Mouse (Mus musculus) neural tube, embryonic 12.5 days (tissue): Measurements from ENCODE around the gene Dolk. TPM values are rescaled to one million over a fixed set of nuclear protein-coding genes. Genes with fewer than 3 reads are reported as not detected.

Experiments
- ATAC-seq: fragments of 200-750 bp; cut with Nextera tagmentation; 2 replicates; pipeline ENCODE4 v1.8.0; 2017; ENCODE audit warnings: low read depth, mild to moderate bottlenecking, moderate TSS enrichment, moderate library complexity; ENCODE audit not compliant: low FRiP score
- H3K27ac ChIP-seq: fragments of 300-500 bp; sonication (generic); 2 replicates; pipeline ENCODE4 v1.5.1; 2016
- H3K27me3 ChIP-seq: fragments of 300-500 bp; sonication (generic); replicated peaks from 2 replicates; pipeline ENCODE4 v1.6.1; 2016; ENCODE audit warnings: mild to moderate bottlenecking
- H3K36me3 ChIP-seq: fragments of 300-500 bp; sonication (generic); 2 replicates; pipeline ENCODE4 v1.6.1; 2016; ENCODE audit warnings: mild to moderate bottlenecking
- H3K4me1 ChIP-seq: fragments of 300-500 bp; sonication (generic); 2 replicates; pipeline ENCODE4 v1.6.1; 2016
- H3K4me2 ChIP-seq: fragments of 300-500 bp; sonication (generic); replicated peaks from 2 replicates; pipeline ENCODE4 v1.6.1; 2016; ENCODE audit warnings: mild to moderate bottlenecking
- H3K4me3 ChIP-seq: fragments of 300-500 bp; sonication (generic); 2 replicates; pipeline ENCODE4 v1.5.1; 2016
- H3K9ac ChIP-seq: fragments of 300-500 bp; sonication (generic); 2 replicates; pipeline ENCODE4 v1.6.1; 2016; ENCODE audit warnings: mild to moderate bottlenecking
- H3K9me3 ChIP-seq: fragments of 300-500 bp; sonication (generic); 2 replicates; pipeline ENCODE4 v1.6.1; 2016; ENCODE audit warnings: mild to moderate bottlenecking
- WGBS: fragments of 180-500 bp; shearing (Covaris S2); methylation state at CpG from one replicate; pipeline ENCODE4 v1.1.7; 2016; 5-methylcytosine and 5-hydroxymethylcytosine counted together
- polyA plus RNA-seq: library from polyadenylated mRNA; unstranded; fragments of >200 nt; fragmentation: Nextera tagmentation; extraction: Ambion mirVana; gene quantifications from 2 replicates; pipeline ENCODE4 v1.2.1, GENCODE M21; 2016

The Dolk gene
- polyA plus RNA-seq, 1 experiment from 2014 or later = 28.8 TPM

GRCm38 (mm10) chr2:30265767-30266253 lies 20.3 kb downstream of the Dolk start, which contains the start of gene Phyhd1:
Phyhd1 (plus strand) TSS chr2:30266203.
- Histone ChIP-seq H3K4me1 (peaks cover 12% of the 10 kb centered on the region), H3K4me3 (no peak within 1 kb of the TSS), H3K9me3 (no peaks in the 10 kb centered on the region), H3K36me3 (peaks cover 40% of the 10 kb centered on the region), H3K4me2 (no peak within 1 kb of the TSS), H3K27ac (0 out of 2 replicates have a peak within 1 kb of the TSS, but pooled peaks have one; percentile 42), H3K27me3 (no peaks in the 10 kb centered on the region), H3K9ac (no peak within 1 kb of the TSS)
- no peak for ATAC-seq
- WGBS = 49% methylated on average over 5 of the region's 5 CpGs

DNA sequence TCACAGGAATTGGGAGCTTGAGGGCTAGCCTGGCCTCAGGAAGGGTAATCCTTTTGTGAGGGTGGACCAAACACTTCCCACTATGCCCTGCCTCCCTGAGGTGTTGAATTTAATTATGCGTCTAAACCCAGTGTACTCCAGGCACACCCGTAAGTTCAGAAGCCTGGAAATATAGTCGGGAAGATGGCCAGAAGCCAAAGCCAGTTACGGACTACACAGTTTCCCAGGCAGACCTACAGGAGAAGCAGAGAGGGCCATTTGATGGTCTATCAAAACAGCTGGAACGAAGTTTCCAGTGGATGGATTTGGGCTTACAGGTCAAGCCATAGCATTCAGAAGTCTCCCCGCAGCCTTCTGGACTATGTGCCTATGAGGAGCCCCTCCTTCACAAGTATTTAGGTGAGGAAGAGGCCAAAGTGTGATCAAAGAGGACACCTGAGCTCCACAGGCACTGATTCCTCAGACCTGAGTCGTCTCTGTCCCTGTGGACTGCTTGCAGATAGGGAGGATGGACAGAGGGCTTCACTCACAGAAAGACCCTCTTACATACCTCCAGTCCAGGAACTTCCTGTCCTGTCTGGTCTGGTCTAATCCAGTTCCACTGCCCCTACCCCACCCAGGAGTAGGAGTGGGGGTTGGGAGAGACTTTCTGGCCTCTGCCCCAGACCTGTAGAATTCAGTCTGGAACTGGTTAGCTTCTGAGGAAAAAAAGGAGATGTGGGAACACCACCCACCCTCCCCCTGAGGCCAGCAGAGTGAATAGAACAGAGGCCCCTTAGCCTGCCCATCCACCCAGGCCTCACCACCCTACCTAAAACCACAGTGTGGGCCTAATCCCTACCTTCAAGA lies 21.2 kb downstream of the Dolk start:
- Histone ChIP-seq H3K4me3 (no peak overlapping the region), H3K36me3 (peaks cover 48% of the 10 kb centered on the region), H3K9me3 (no peaks in the 10 kb centered on the region), H3K4me2 (no peak overlapping the region), H3K27ac (no peak overlapping the region), H3K4me1 (peaks cover 12% of the 10 kb centered on the region), H3K9ac (no peak overlapping the region), H3K27me3 (no peaks in the 10 kb centered on the region)
- 87% methylated on average over 7 of the region's 7 CpGs for WGBS
- no peak for ATAC-seq

DNA sequence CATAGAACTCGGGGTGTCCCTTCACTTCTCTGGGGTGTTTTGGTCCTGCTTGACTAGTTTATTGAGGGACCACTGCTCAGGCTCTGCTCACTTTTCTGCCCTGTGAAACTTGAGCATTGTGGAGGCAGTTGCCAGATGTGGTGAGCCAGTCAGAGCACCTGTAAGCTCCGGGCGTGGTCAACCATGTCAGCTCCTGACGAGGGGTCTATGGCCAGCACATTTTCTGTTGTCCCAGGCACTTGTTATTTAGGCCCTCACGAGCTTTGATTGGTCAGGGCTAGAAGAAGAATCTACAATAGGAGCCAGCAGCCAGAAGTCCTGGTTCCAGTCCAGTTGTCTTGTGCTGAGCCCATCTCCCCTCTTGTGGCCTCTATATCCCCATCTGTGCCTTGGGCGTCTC lies 22.3 kb downstream of the Dolk start:
- Histone ChIP-seq H3K4me1 (peaks cover 12% of the 10 kb centered on the region), H3K36me3 (peaks cover 59% of the 10 kb centered on the region)

GRCm38 (mm10) chr2:30262840-30263441 lies 23.2 kb downstream of the Dolk start:
- H3K36me3 ChIP-seq = peaks cover 68% of the 10 kb centered on the region
- no peak for ATAC-seq
- no peaks in the 10 kb centered on the region for H3K9me3 ChIP-seq
- H3K9ac ChIP-seq = no peak overlapping the region
- peaks cover 12% of the 10 kb centered on the region for H3K4me1 ChIP-seq
- 75% methylated on average over 4 of the region's 4 CpGs for WGBS
- no peak overlapping the region for H3K4me2 ChIP-seq
- H3K27me3 ChIP-seq = no peaks in the 10 kb centered on the region
- no peak overlapping the region for H3K27ac ChIP-seq
- H3K4me3 ChIP-seq = no peak overlapping the region

More for the DNA sequence above, 22.3 kb downstream of the Dolk start:
- Histone ChIP-seq H3K27ac (no peak overlapping the region), H3K4me2 (no peak overlapping the region), H3K9me3 (no peaks in the 10 kb centered on the region), H3K9ac (no peak overlapping the region), H3K27me3 (no peaks in the 10 kb centered on the region), H3K4me3 (no peak overlapping the region)
- ATAC-seq = no peak
- 90% methylated on average over 6 of the region's 6 CpGs for WGBS

DNA sequence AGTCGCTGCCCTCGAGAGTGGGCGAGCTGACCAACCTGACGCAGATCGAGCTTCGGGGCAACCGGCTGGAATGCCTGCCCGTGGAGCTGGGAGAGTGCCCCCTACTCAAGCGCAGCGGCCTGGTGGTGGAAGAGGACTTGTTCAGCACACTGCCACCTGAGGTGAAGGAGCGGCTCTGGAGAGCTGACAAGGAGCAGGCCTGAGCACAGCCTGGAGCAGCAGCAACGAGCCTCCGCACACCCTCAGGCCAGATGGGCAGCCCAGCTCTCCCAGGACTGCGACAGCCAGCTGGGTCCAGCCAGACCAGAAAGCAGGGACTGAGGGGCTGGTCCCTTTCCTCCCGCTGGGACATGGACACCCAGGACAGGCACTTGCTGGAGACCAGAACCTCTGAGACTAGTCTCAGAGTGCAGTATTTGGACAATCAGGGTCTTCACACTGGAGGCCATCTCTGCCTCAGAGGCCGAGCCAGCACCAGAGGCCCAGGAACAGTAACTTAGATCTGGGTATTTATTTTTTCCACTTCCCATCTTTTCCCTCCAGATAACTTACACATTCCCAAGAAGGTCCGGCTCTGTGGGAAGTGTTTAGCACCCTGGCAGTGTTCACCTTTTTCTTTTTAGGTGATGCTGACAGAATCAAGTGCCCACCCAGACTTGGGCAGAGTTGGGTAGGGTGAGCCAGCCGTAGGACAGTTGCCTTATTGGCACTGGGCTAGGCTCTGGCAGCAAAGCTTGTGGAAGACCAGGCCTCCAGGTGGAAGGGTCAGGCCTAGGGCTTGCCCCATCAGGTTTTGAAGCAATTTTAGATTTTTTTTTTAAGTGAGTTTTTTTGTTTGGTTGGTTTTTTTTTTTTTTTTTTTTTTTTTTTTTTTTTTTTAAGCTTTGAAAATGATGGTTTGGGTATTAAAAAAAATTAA lies 24.0 kb downstream of the Dolk start:
- Histone ChIP-seq H3K9me3 (no peaks in the 10 kb centered on the region), H3K27ac (no peak overlapping the region), H3K36me3 (peaks cover 75% of the 10 kb centered on the region), H3K9ac (no peak overlapping the region), H3K4me1 (peaks cover 12% of the 10 kb centered on the region), H3K4me2 (no peak overlapping the region), H3K27me3 (no peaks in the 10 kb centered on the region), H3K4me3 (no peak overlapping the region)
- 93% methylated on average over 18 of the region's 18 CpGs for WGBS
- ATAC-seq = no peak

GRCm38 (mm10) chr2:30261064-30261736 lies 24.9 kb downstream of the Dolk start:
- H3K4me1 ChIP-seq = peaks cover 11% of the 10 kb centered on the region
- no peaks in the 10 kb centered on the region for H3K9me3 ChIP-seq
- no peak overlapping the region for H3K4me2 ChIP-seq
- H3K27me3 ChIP-seq = no peaks in the 10 kb centered on the region
- ATAC-seq = no peak
- H3K4me3 ChIP-seq = no peak overlapping the region
- no peak overlapping the region for H3K9ac ChIP-seq
- peaks cover 85% of the 10 kb centered on the region for H3K36me3 ChIP-seq
- H3K27ac ChIP-seq = no peak overlapping the region
- 93% methylated on average over 4 of the region's 4 CpGs for WGBS

GRCm38 (mm10) chr2:30259131-30260064 lies 26.7 kb downstream of the Dolk start:
- WGBS = 90% methylated on average over 15 of the region's 15 CpGs

GRCm38 (mm10) chr2:30258600-30258999 lies 27.5 kb downstream of the Dolk start:
- no peak overlapping the region for H3K27ac ChIP-seq
- ATAC-seq = no peak
- no peak overlapping the region for H3K4me2 ChIP-seq
- H3K27me3 ChIP-seq = no peaks in the 10 kb centered on the region
- H3K4me3 ChIP-seq = no peak overlapping the region
- no peaks in the 10 kb centered on the region for H3K9me3 ChIP-seq
- no peak overlapping the region for H3K9ac ChIP-seq
- H3K36me3 ChIP-seq = peaks cover 88% of the 10 kb centered on the region
- WGBS = 92% methylated on average over 4 of the region's 4 CpGs
- H3K4me1 ChIP-seq = no peaks in the 10 kb centered on the region; the same call in 1 of the 2 replicates

More at GRCm38 (mm10) chr2:30259131-30260064, 26.7 kb downstream of the Dolk start:
- Histone ChIP-seq H3K36me3 (peaks cover 95% of the 10 kb centered on the region), H3K9ac (no peak overlapping the region), H3K27ac (no peak overlapping the region), H3K4me1 (no peaks in the 10 kb centered on the region; the same call in 1 of the 2 replicates), H3K4me2 (no peak overlapping the region), H3K4me3 (no peak overlapping the region), H3K27me3 (no peaks in the 10 kb centered on the region), H3K9me3 (no peaks in the 10 kb centered on the region)
- no peak for ATAC-seq

- Histone ChIP-seq H3K4me2 (no peak overlapping the region), H3K9ac (no peak overlapping the region), H3K36me3 (peaks cover 84% of the 10 kb centered on the region), H3K27ac (no peak overlapping the region), H3K4me1 (no peaks in the 10 kb centered on the region; the same call in 1 of the 2 replicates), H3K9me3 (no peaks in the 10 kb centered on the region), H3K27me3 (no peaks in the 10 kb centered on the region), H3K4me3 (no peak overlapping the region)
- ATAC-seq = no peak
- WGBS = 91% methylated on average over 7 of the region's 7 CpGs
Measured at GRCm38 (mm10) chr2:30257699-30258460, 28.3 kb downstream of the Dolk start.

- Histone ChIP-seq H3K27ac (no peak overlapping the region), H3K27me3 (no peaks in the 10 kb centered on the region), H3K9ac (no peak overlapping the region), H3K4me1 (no peaks in the 10 kb centered on the region; the same call in 1 of the 2 replicates), H3K4me2 (no peak overlapping the region), H3K36me3 (peaks cover 84% of the 10 kb centered on the region), H3K4me3 (no peak overlapping the region), H3K9me3 (no peaks in the 10 kb centered on the region)
- WGBS = 97% methylated on average over 30 of the region's 30 CpGs
- ATAC-seq = no peak
Measured at GRCm38 (mm10) chr2:30256616-30257350, 29.4 kb downstream of the Dolk start.
